Comparison of ENCODE assay signal across 8 mouse cellular contexts in genomic region chr3:36521073-36522060, GRCm38 (mm10). TPM values are rescaled to one million over a fixed set of nuclear protein-coding genes. Genes with fewer than 3 reads are reported as not detected.
A peak's percentile ranks its signal among the peaks of the same experiment; 100 is the strongest.
DNase-seq lines count a peak whose midpoint lies in the region; ATAC-seq lines count a peak whose summit lies in the region.

Gene Gm11549 (minus strand): TSS chr3:36521813.

- H3K4me2 ChIP-seq in neural tube, embryonic 13.5 days, result peak within 1 kb of the TSS; percentile 97

- no peak for DNase-seq in cerebellum, adult 8-10 months
- peak; percentile 24 to 44 for DNase-seq in frontal cortex, postnatal 25 days (ENCODE audit: low spot score in 2 of 2)
- DNase-seq in left cerebral cortex, postnatal 14 days (ENCODE audit: low spot score in 2 of 2), result peak; percentile 31 to 54
- DNase-seq in spleen, adult 12 weeks (ENCODE audit: low spot score), result no peak

- WGBS in neural tube, embryonic 13.5 days, result under 1% methylated on average over 51 of the region's 51 CpGs

- peaks cover 10% of the 10 kb centered on the region for H3K4me1 ChIP-seq in megakaryocyte, embryonic 14.5 days
- H3K4me1 ChIP-seq in neural tube, embryonic 13.5 days (replicated peaks), result peaks cover 12% of the 10 kb centered on the region

- peak within 1 kb of the TSS; percentile 71 for H3K9ac ChIP-seq in neural tube, embryonic 13.5 days

- peaks cover 42% of the 10 kb centered on the region for H3K27me3 ChIP-seq in megakaryocyte, embryonic 14.5 days (replicated peaks)
- H3K27me3 ChIP-seq in neural tube, embryonic 13.5 days, result peaks cover 42% of the 10 kb centered on the region

- H3K27ac ChIP-seq in neural tube, embryonic 13.5 days (replicated peaks), result no peak within 1 kb of the TSS

- ATAC-seq in cerebellum, adult (ENCODE audit: insufficient number of reproducible peaks, low FRiP score, low TSS enrichment), result peak; percentile 36; the same call in 1 of the 2 replicates
- no peak for ATAC-seq in megakaryocyte, adult 5-6 weeks (ENCODE audit: poor library complexity, severe bottlenecking)
- ATAC-seq in neural tube, embryonic 13.5 days (ENCODE audit: low read depth), result peak; percentile 89

- H3K36me3 ChIP-seq in megakaryocyte, embryonic 14.5 days (replicated peaks; ENCODE audit: low read length), result no peaks in the 10 kb centered on the region
- no peaks in the 10 kb centered on the region for H3K36me3 ChIP-seq in neural tube, embryonic 13.5 days

- peak within 1 kb of the TSS; percentile 82 for H3K4me3 ChIP-seq in megakaryocyte, embryonic 14.5 days (replicated peaks)
- peak within 1 kb of the TSS; percentile 56 for H3K4me3 ChIP-seq in neural tube, embryonic 13.5 days

- no peaks in the 10 kb centered on the region for H3K9me3 ChIP-seq in megakaryocyte, embryonic 14.5 days
- H3K9me3 ChIP-seq in neural tube, embryonic 13.5 days, result no peaks in the 10 kb centered on the region

- intact Hi-C loops in left cerebral cortex, postnatal 14 days (cut with DNase I), result no loop called here

RNA-seq across cellular contexts. Expression of gene Gm11549, which starts in this region (rescaled TPM):
- polyA plus RNA-seq in megakaryocyte, embryonic 14.5 days (2012; ENCODE audit: insufficient read depth, low replicate concordance), result not detected in 2 replicates
- total RNA-seq in megakaryocyte, adult 5-6 weeks (2015), result not detected in 2 replicates
- not detected in 2 replicates for total RNA-seq in megakaryocyte, adult 5-6 weeks (2017)
- total RNA-seq in left cerebral cortex, postnatal 14 days (2021), result 10 to 100 TPM; 25.2 to 35.5 TPM
- 1.9 and 2.2 TPM in 2 replicates for polyA plus RNA-seq in neural tube, embryonic 13.5 days (2015; fragmentation: Nextera tagmentation; extraction: Ambion mirVana)

Comparison
In these comparisons a context has a peak if more than half of its experiments do, and no peak if none do; other contexts are left out.
1. RNA of gene Gm11549 (total RNA-seq): 25.2 to 35.5 TPM in left cerebral cortex, postnatal 14 days; not detected in megakaryocyte, adult 5-6 weeks; every median in the first group is over 10 times any median in the second.
2. DNase-seq: peak in frontal cortex, postnatal 25 days (2 of 2) and left cerebral cortex, postnatal 14 days (2 of 2); none in cerebellum, adult 8-10 months (single experiment) and spleen, adult 12 weeks (single experiment).